Mouse (Mus musculus): ENCODE measurements around the gene B3gnt7. TPM values are rescaled to one million over a fixed set of nuclear protein-coding genes. Genes with fewer than 3 reads are reported as not detected.

The B3gnt7 gene
- polyA plus RNA-seq, 1 experiment, result 1.3 TPM

- no peaks in the 10 kb centered on the region for H3K4me1 ChIP-seq (ENCODE audit: control insufficient read depth, insufficient read depth, low read length)
- TF ChIP-seq POLR2A (IDR thresholded peaks at IDR 0.05; ENCODE audit: extremely low read depth, insufficient read depth, low read length), result no peak
- no peak for TF ChIP-seq CTCF (IDR thresholded peaks at IDR 0.05; ENCODE audit: extremely low read depth, insufficient read depth, low read length)
- H3K4me3 ChIP-seq (ENCODE audit: insufficient read depth, low read length), result no peak overlapping the region
- no peak overlapping the region for H3K27ac ChIP-seq (ENCODE audit: insufficient read depth, low read length)
These were observed 2.5 kb upstream of the B3gnt7 start for GRCm38 (mm10) chr1:86300093-86300492.

GRCm38 (mm10) chr1:86300731-86301130, 1.9 kb upstream of the B3gnt7 start:
- Histone ChIP-seq H3K4me1 (ENCODE audit: control insufficient read depth, insufficient read depth, low read length) (no peaks in the 10 kb centered on the region), H3K27ac (ENCODE audit: insufficient read depth, low read length) (no peak overlapping the region), H3K4me3 (ENCODE audit: insufficient read depth, low read length) (no peak overlapping the region)
- TF ChIP-seq POLR2A (IDR thresholded peaks at IDR 0.05; ENCODE audit: extremely low read depth, insufficient read depth, low read length), result no peak
- TF ChIP-seq CTCF (IDR thresholded peaks at IDR 0.05; ENCODE audit: extremely low read depth, insufficient read depth, low read length), result no peak

- H3K27ac ChIP-seq (ENCODE audit: insufficient read depth, low read length), result no peak overlapping the region
- H3K4me3 ChIP-seq (ENCODE audit: insufficient read depth, low read length), result no peak overlapping the region
- TF ChIP-seq POLR2A (IDR thresholded peaks at IDR 0.05; ENCODE audit: extremely low read depth, insufficient read depth, low read length) (no peak), CTCF (IDR thresholded peaks at IDR 0.05; ENCODE audit: extremely low read depth, insufficient read depth, low read length) (0 out of 2 replicates have a peak, but pooled peaks have one; percentile 17)
- H3K4me1 ChIP-seq (ENCODE audit: control insufficient read depth, insufficient read depth, low read length), result no peaks in the 10 kb centered on the region
These were observed 1.2 kb upstream of the B3gnt7 start for GRCm38 (mm10) chr1:86301221-86302091.

GRCm38 (mm10) chr1:86303063-86303872, 636 bp downstream of the B3gnt7 start:
- Histone ChIP-seq H3K27ac (ENCODE audit: insufficient read depth, low read length) (no peak overlapping the region), H3K4me3 (ENCODE audit: insufficient read depth, low read length) (peak overlapping the region; percentile 34), H3K4me1 (ENCODE audit: control insufficient read depth, insufficient read depth, low read length) (no peaks in the 10 kb centered on the region)
- no peak for TF ChIP-seq POLR2A (IDR thresholded peaks at IDR 0.05; ENCODE audit: extremely low read depth, insufficient read depth, low read length)
- TF ChIP-seq CTCF (IDR thresholded peaks at IDR 0.05; ENCODE audit: extremely low read depth, insufficient read depth, low read length), result no peak

GRCm38 (mm10) chr1:86303873-86304250, 1.2 kb downstream of the B3gnt7 start:
- no peak for TF ChIP-seq CTCF (IDR thresholded peaks at IDR 0.05; ENCODE audit: extremely low read depth, insufficient read depth, low read length)
- TF ChIP-seq POLR2A (IDR thresholded peaks at IDR 0.05; ENCODE audit: extremely low read depth, insufficient read depth, low read length), result no peak
- H3K4me3 ChIP-seq (ENCODE audit: insufficient read depth, low read length), result peak overlapping the region; percentile 34
- no peaks in the 10 kb centered on the region for H3K4me1 ChIP-seq (ENCODE audit: control insufficient read depth, insufficient read depth, low read length)
- H3K27ac ChIP-seq (ENCODE audit: insufficient read depth, low read length), result no peak overlapping the region

- H3K27ac ChIP-seq (ENCODE audit: insufficient read depth, low read length), result no peak overlapping the region
- no peaks in the 10 kb centered on the region for H3K4me1 ChIP-seq (ENCODE audit: control insufficient read depth, insufficient read depth, low read length)
- no peak overlapping the region for H3K4me3 ChIP-seq (ENCODE audit: insufficient read depth, low read length)
- TF ChIP-seq POLR2A (IDR thresholded peaks at IDR 0.05; ENCODE audit: extremely low read depth, insufficient read depth, low read length), result no peak
- no peak for TF ChIP-seq CTCF (IDR thresholded peaks at IDR 0.05; ENCODE audit: extremely low read depth, insufficient read depth, low read length)
These were observed 4.1 kb downstream of the B3gnt7 start for GRCm38 (mm10) chr1:86306686-86307085.

- TF ChIP-seq POLR2A (IDR thresholded peaks at IDR 0.05; ENCODE audit: extremely low read depth, insufficient read depth, low read length), result no peak
- TF ChIP-seq CTCF (IDR thresholded peaks at IDR 0.05; ENCODE audit: extremely low read depth, insufficient read depth, low read length), result no peak
- no peaks in the 10 kb centered on the region for H3K4me1 ChIP-seq (ENCODE audit: control insufficient read depth, insufficient read depth, low read length)
- H3K27ac ChIP-seq (ENCODE audit: insufficient read depth, low read length), result no peak overlapping the region
- H3K4me3 ChIP-seq (ENCODE audit: insufficient read depth, low read length), result no peak overlapping the region
These were observed 4.6 kb downstream of the B3gnt7 start for GRCm38 (mm10) chr1:86307177-86307762.

GRCm38 (mm10) chr1:86307871-86308641, 5.4 kb downstream of the B3gnt7 start:
- Histone ChIP-seq H3K27ac (ENCODE audit: insufficient read depth, low read length) (no peak overlapping the region), H3K4me3 (ENCODE audit: insufficient read depth, low read length) (no peak overlapping the region), H3K4me1 (ENCODE audit: control insufficient read depth, insufficient read depth, low read length) (no peaks in the 10 kb centered on the region)
- TF ChIP-seq CTCF (IDR thresholded peaks at IDR 0.05; ENCODE audit: extremely low read depth, insufficient read depth, low read length) (no peak), POLR2A (IDR thresholded peaks at IDR 0.05; ENCODE audit: extremely low read depth, insufficient read depth, low read length) (no peak)
